Mouse (Mus musculus) heart, embryonic 16.5 days (tissue): ENCODE measurements around the gene Rbm20. TPM values are rescaled to one million over a fixed set of nuclear protein-coding genes. Genes with fewer than 3 reads are reported as not detected.

ENCODE experiments used
- ATAC-seq: fragments of 200-750 bp; cut with Nextera tagmentation; replicated peaks from 2 replicates; pipeline ENCODE4 v1.8.0; 2017; ENCODE audit warnings: moderate number of reproducible peaks; ENCODE audit not compliant: insufficient read depth, low FRiP score; ENCODE audit errors: extremely low read depth
- H3K27ac ChIP-seq: fragments of 300-500 bp; sonication (generic); 2 replicates; pipeline ENCODE4 v1.5.1; 2014; ENCODE audit warnings: mild to moderate bottlenecking, low read length, control low read depth, moderate library complexity
- H3K27me3 ChIP-seq: fragments of 300-500 bp; sonication (generic); 2 replicates; pipeline ENCODE4 v1.6.1; 2014; ENCODE audit warnings: low read length, mixed read lengths; ENCODE audit not compliant: control insufficient read depth, insufficient read depth
- H3K36me3 ChIP-seq: fragments of 300-500 bp; sonication (generic); 2 replicates; pipeline ENCODE4 v1.6.1; 2014; ENCODE audit not compliant: control insufficient read depth, insufficient read depth
- H3K4me1 ChIP-seq: fragments of 300-500 bp; sonication (generic); 2 replicates; pipeline ENCODE4 v1.6.1; 2014; ENCODE audit warnings: low read length, mixed read lengths; ENCODE audit not compliant: control insufficient read depth, insufficient read depth
- H3K4me2 ChIP-seq: fragments of 300-500 bp; sonication (generic); 2 replicates; pipeline ENCODE4 v1.6.1; 2014; ENCODE audit warnings: low read depth, mild to moderate bottlenecking, control low read depth, low read length
- H3K4me3 ChIP-seq: fragments of 300-500 bp; sonication (generic); 2 replicates; pipeline ENCODE4 v1.5.1; 2014; ENCODE audit warnings: mild to moderate bottlenecking, control low read depth, low read length
- H3K9ac ChIP-seq: fragments of 300-500 bp; sonication (generic); 2 replicates; pipeline ENCODE4 v1.6.1; 2014; ENCODE audit warnings: low read length, control low read depth
- H3K9me3 ChIP-seq: fragments of 300-500 bp; sonication (generic); replicated peaks from 2 replicates; pipeline ENCODE4 v1.6.1; 2016; ENCODE audit warnings: low read length; ENCODE audit not compliant: control insufficient read depth
- WGBS: fragments of 180-500 bp; shearing (Covaris S2); extraction: QIAGEN DNeasy Blood & Tissue Kit; methylation state at CpG from one replicate; pipeline ENCODE4 v1.1.7; 2014; 5-methylcytosine and 5-hydroxymethylcytosine counted together
- polyA plus RNA-seq: library from polyadenylated mRNA; unstranded; fragments of >200 nt; fragmentation: Nextera tagmentation; extraction: Ambion mirVana; gene quantifications from 2 replicates; pipeline ENCODE4 v1.2.1, GENCODE M21; 2015

Rbm20 gene
- polyA plus RNA-seq, 1 experiment from 2014 or later, result 48.1 TPM

DNA sequence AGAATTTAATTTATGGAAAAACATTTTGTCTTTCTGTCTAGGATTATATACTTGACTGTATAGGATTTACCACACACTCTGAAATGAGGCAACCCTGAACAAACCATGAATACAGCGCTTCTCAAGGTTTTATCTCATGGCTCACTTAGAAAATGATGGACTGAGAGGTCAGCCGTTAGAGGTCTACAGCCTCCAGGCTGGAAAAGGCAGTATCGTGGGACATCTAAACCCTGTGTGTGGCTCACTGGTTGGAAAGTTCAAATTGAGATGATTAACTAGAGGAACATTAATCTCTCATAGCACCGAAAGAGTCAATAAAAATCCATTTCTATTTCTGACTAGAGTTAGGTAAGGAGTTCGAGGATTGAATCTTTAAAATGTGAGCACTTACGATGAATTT lies 152.9 kb downstream of the Rbm20 start:
- Histone ChIP-seq H3K4me3 (no peak overlapping the region), H3K27me3 (no peaks in the 10 kb centered on the region), H3K36me3 (peaks cover 21% of the 10 kb centered on the region; the same call in 1 of the 2 replicates), H3K9ac (no peak overlapping the region; the same call in 1 of the 2 replicates), H3K9me3 (no peaks in the 10 kb centered on the region), H3K27ac (peak overlapping the region; percentile 79), H3K4me2 (no peak overlapping the region), H3K4me1 (peaks cover 19% of the 10 kb centered on the region)
- ATAC-seq, result no peak
- 28% methylated on average over 6 of the region's 6 CpGs for WGBS

GRCm38 (mm10) chr19:53830407-53831163 lies 153.5 kb downstream of the Rbm20 start:
- Histone ChIP-seq H3K27me3 (no peaks in the 10 kb centered on the region), H3K36me3 (peaks cover 21% of the 10 kb centered on the region; the same call in 1 of the 2 replicates), H3K4me3 (no peak overlapping the region), H3K9me3 (no peaks in the 10 kb centered on the region), H3K27ac (peak overlapping the region; percentile 79), H3K4me1 (peaks cover 19% of the 10 kb centered on the region), H3K4me2 (peak overlapping the region; percentile 29; the same call in 1 of the 2 replicates), H3K9ac (no peak overlapping the region; the same call in none of the 2 replicates)
- WGBS, result 9% methylated on average over 8 of the region's 8 CpGs
- ATAC-seq, result peak; percentile 98

- Histone ChIP-seq H3K4me1 (peaks cover 19% of the 10 kb centered on the region), H3K9ac (no peak overlapping the region), H3K36me3 (peaks cover 20% of the 10 kb centered on the region; the same call in 1 of the 2 replicates), H3K9me3 (no peaks in the 10 kb centered on the region), H3K27me3 (no peaks in the 10 kb centered on the region), H3K4me3 (no peak overlapping the region), H3K4me2 (peak overlapping the region; percentile 29; the same call in 1 of the 2 replicates), H3K27ac (peak overlapping the region; percentile 79)
- ATAC-seq, result no peak
- WGBS, result 31% methylated on average over 3 of the region's 3 CpGs
Measured at GRCm38 (mm10) chr19:53831164-53831448, 154.0 kb downstream of the Rbm20 start.

- Histone ChIP-seq H3K4me1 (peaks cover 19% of the 10 kb centered on the region), H3K27me3 (no peaks in the 10 kb centered on the region), H3K9ac (no peak overlapping the region), H3K9me3 (no peaks in the 10 kb centered on the region), H3K36me3 (peaks cover 21% of the 10 kb centered on the region; the same call in 1 of the 2 replicates), H3K4me2 (no peak overlapping the region), H3K27ac (no peak overlapping the region), H3K4me3 (no peak overlapping the region)
- WGBS, result 32% methylated on average over 7 of the region's 7 CpGs
- ATAC-seq, result no peak
Measured at GRCm38 (mm10) chr19:53832512-53832911, 155.4 kb downstream of the Rbm20 start.

DNA sequence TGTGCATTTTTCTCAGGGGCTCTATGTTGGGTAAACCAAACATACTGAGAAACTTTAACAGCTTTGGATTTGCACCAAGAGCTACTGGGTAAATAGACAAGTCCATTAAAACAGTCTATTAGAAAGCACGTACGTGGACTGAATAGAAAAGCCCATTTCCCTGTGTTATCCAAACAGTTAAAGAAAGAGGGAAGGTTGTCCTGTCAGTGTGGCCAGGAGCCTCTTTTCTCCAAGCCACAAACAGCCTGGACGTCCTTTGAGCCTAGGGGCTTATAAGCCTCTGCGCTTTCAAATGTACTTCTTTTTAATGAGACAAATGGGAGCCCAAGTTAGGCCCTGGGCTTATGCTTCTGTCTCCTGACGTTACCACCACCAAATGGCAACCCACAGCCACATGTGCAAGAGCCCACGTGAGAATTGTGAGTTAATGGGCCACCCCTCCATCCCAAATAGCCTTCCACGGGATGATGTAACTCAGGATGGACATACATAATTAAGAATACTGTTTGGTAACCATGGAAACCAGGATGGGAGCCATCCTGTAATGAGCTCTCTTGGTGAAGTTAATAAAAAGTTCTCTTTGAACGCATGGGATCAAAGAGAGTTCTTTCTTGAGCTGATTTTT lies 156.8 kb downstream of the Rbm20 start:
- WGBS, result 76% methylated on average over 8 of the region's 8 CpGs
- no peak for ATAC-seq
- Histone ChIP-seq H3K36me3 (peaks cover 25% of the 10 kb centered on the region; the same call in 1 of the 2 replicates), H3K27me3 (no peaks in the 10 kb centered on the region), H3K9ac (no peak overlapping the region), H3K4me2 (no peak overlapping the region), H3K4me3 (no peak overlapping the region), H3K9me3 (no peaks in the 10 kb centered on the region), H3K27ac (no peak overlapping the region), H3K4me1 (peaks cover 19% of the 10 kb centered on the region)

GRCm38 (mm10) chr19:53836569-53837454 lies 159.7 kb downstream of the Rbm20 start:
- Histone ChIP-seq H3K4me1 (no peaks in the 10 kb centered on the region), H3K27me3 (no peaks in the 10 kb centered on the region), H3K9me3 (no peaks in the 10 kb centered on the region), H3K4me2 (no peak overlapping the region), H3K9ac (no peak overlapping the region), H3K36me3 (peaks cover 38% of the 10 kb centered on the region; the same call in 1 of the 2 replicates), H3K4me3 (no peak overlapping the region), H3K27ac (no peak overlapping the region)
- WGBS, result 64% methylated on average over 6 of the region's 6 CpGs
- ATAC-seq, result no peak

DNA sequence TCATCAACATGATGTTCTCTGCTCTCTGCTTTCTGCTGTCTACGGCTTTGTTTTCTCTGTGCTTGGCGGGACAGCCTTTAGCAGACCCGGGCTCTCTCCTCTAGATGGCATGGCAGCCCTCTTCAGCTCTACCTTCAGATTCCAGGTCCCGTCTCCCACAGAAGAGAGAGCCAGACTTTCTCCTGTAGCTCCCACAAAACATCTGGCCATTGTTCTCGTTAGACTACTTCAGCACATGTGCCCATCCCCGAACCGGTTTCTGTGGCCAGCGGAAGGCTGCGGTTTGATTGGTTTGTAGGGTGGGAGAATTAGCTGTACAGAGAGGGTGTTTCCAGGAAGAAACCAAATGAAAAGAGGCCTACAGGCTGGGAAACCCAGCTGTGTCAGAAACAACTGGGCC lies 161.7 kb downstream of the Rbm20 start:
- peaks cover 44% of the 10 kb centered on the region for H3K36me3 ChIP-seq
- 62% methylated on average over 9 of the region's 9 CpGs for WGBS
- ATAC-seq, result no peak

GRCm38 (mm10) chr19:53839837-53840236 lies 162.7 kb downstream of the Rbm20 start:
- H3K9me3 ChIP-seq, result no peaks in the 10 kb centered on the region
- no peak overlapping the region for H3K27ac ChIP-seq
- H3K4me2 ChIP-seq, result no peak overlapping the region
- no peaks in the 10 kb centered on the region for H3K27me3 ChIP-seq
- 59% methylated on average over 6 of the region's 6 CpGs for WGBS
- H3K4me1 ChIP-seq, result no peaks in the 10 kb centered on the region
- H3K36me3 ChIP-seq, result peaks cover 48% of the 10 kb centered on the region
- no peak overlapping the region for H3K9ac ChIP-seq
- no peak for ATAC-seq
- no peak overlapping the region for H3K4me3 ChIP-seq

More for the DNA sequence above, 161.7 kb downstream of the Rbm20 start:
- Histone ChIP-seq H3K4me1 (no peaks in the 10 kb centered on the region), H3K9ac (no peak overlapping the region), H3K4me3 (no peak overlapping the region), H3K27me3 (no peaks in the 10 kb centered on the region), H3K4me2 (no peak overlapping the region), H3K27ac (no peak overlapping the region), H3K9me3 (no peaks in the 10 kb centered on the region)
